Mouse (Mus musculus): ENCODE results near the gene Fam90a1a. TPM values are rescaled to one million over a fixed set of nuclear protein-coding genes. Genes with fewer than 3 reads are reported as not detected.

Gene Fam90a1a
- polyA plus RNA-seq, 2 experiments from 2014 or later, result not detected

Other genes starting within 250 kb of the Fam90a1a start
- not detected for gene Defa24, start 224.2 kb upstream of the Fam90a1a start, polyA plus RNA-seq (2017; shearing (Covaris generic))
- gene Defb50, start 135.2 kb upstream of the Fam90a1a start, polyA plus RNA-seq (2017; shearing (Covaris generic)), result not detected
- not detected for gene Defb2, start 118.8 kb upstream of the Fam90a1a start, polyA plus RNA-seq (2017; shearing (Covaris generic))
- not detected for gene Defb10, start 99.8 kb upstream of the Fam90a1a start, polyA plus RNA-seq (2017; shearing (Covaris generic))
- gene Defb9, start 73.3 kb upstream of the Fam90a1a start, polyA plus RNA-seq (2017; shearing (Covaris generic)), result not detected
- gene Defb11, start 52.3 kb upstream of the Fam90a1a start, polyA plus RNA-seq (2017; shearing (Covaris generic)), result not detected
- gene Defb15, start 26.0 kb upstream of the Fam90a1a start, polyA plus RNA-seq (2017; shearing (Covaris generic)), result not detected
- not detected for gene Defb35, start 20.4 kb upstream of the Fam90a1a start, polyA plus RNA-seq (2017; shearing (Covaris generic))
- not detected for gene Defb13, start 12.0 kb upstream of the Fam90a1a start, polyA plus RNA-seq (2017; shearing (Covaris generic))
- not detected for gene Ccdc70, start 11.1 kb downstream of the Fam90a1a start, polyA plus RNA-seq (2017; shearing (Covaris generic))
- not detected for gene Atp7b, start 101.6 kb downstream of the Fam90a1a start, polyA plus RNA-seq (2017; shearing (Covaris generic))
- 10 to 100 TPM; 19.7 to 20.2 TPM for gene Alg11, start 102.0 kb downstream of the Fam90a1a start, polyA plus RNA-seq (2017; shearing (Covaris generic))
- gene Nek5, start 166.3 kb downstream of the Fam90a1a start, polyA plus RNA-seq (2017; shearing (Covaris generic)), result under 1 TPM in 1 of 2 experiments, not detected in 1; 0.22 TPM
- gene Nek3, start 207.7 kb downstream of the Fam90a1a start, polyA plus RNA-seq (2017; shearing (Covaris generic)), result 1 to 10 TPM; 4.6 to 6.1 TPM
- 10 to 100 TPM; 13.3 to 14.9 TPM for gene Ckap2, start 227.1 kb downstream of the Fam90a1a start, polyA plus RNA-seq (2017; shearing (Covaris generic))
- gene Vps36, start 234.1 kb downstream of the Fam90a1a start, polyA plus RNA-seq (2017; shearing (Covaris generic)), result 10 to 100 TPM; 30.5 to 41.2 TPM